Mouse (Mus musculus): ENCODE data around the gene Galnt3.

Gene Galnt3

GRCm38 (mm10) chr2:66103740-66104436 is 20.9 kb downstream of the Galnt3 start:
- DNase-seq, result no peak

GRCm38 (mm10) chr2:66101686-66102304 is 23.0 kb downstream of the Galnt3 start:
- no peak for DNase-seq

- no peak for DNase-seq
Measured at GRCm38 (mm10) chr2:66100671-66101351, 24.0 kb downstream of the Galnt3 start.

GRCm38 (mm10) chr2:66100239-66100638 is 24.6 kb downstream of the Galnt3 start:
- no peak for DNase-seq

GRCm38 (mm10) chr2:66094622-66095181 is 30.1 kb downstream of the Galnt3 start:
- no peak for DNase-seq

GRCm38 (mm10) chr2:66091296-66091695 is 33.5 kb downstream of the Galnt3 start:
- no peak for DNase-seq

- DNase-seq, result no peak
Measured at GRCm38 (mm10) chr2:66081876-66082275, 42.9 kb downstream of the Galnt3 start.

- no peak for DNase-seq
Measured at GRCm38 (mm10) chr2:66080731-66081130, 44.1 kb downstream of the Galnt3 start.

- DNase-seq, result no peak
Measured at GRCm38 (mm10) chr2:66069454-66069853, 55.3 kb downstream of the Galnt3 start.

- DNase-seq, result no peak
Measured at GRCm38 (mm10) chr2:66063291-66063690, 61.5 kb downstream of the Galnt3 start.

GRCm38 (mm10) chr2:66044405-66045089 is 80.2 kb downstream of the Galnt3 start:
- no peak for DNase-seq

- DNase-seq, result no peak
Measured at GRCm38 (mm10) chr2:66043441-66044404, 81.1 kb downstream of the Galnt3 start.

- peak; percentile 47 for DNase-seq
Measured at GRCm38 (mm10) chr2:66041917-66042419, 82.8 kb downstream of the Galnt3 start.

- no peak for DNase-seq
Measured at GRCm38 (mm10) chr2:66041203-66041916, 83.4 kb downstream of the Galnt3 start.

- no peak for DNase-seq
Measured at GRCm38 (mm10) chr2:66040611-66041010, 84.2 kb downstream of the Galnt3 start.

- no peak for DNase-seq
Measured at GRCm38 (mm10) chr2:66034907-66035679, 89.7 kb downstream of the Galnt3 start.

Measured in right cerebral cortex, postnatal 25 days (tissue).